Mouse (Mus musculus) heart, adult 11 months (tissue): ENCODE measurements around the gene Arid5a.

ENCODE experiments used
- DNase-seq: peaks from one replicate; pipeline ENCODE4 v3.0.0; 2022

The Arid5a gene

DNA sequence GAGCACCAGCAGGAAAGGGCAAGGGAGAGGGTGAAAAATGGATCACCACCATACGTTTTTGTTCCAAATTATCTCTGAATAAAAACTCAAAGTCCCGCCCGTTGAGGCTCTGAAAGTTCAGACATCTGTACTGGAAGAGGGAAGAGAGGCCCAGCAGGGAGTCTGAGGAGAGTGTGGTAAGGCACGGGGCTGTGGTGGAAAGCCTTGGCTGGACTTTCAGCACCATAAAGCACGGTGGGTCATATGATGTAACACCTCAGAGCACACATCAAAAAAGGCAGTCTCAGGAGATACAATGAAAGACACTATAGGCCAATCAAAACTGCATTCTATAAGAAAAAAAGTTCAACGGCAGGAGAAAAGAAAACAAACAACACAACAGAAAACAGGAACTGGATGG lies 24.2 kb downstream of the Arid5a start:
- no peak for DNase-seq

DNA sequence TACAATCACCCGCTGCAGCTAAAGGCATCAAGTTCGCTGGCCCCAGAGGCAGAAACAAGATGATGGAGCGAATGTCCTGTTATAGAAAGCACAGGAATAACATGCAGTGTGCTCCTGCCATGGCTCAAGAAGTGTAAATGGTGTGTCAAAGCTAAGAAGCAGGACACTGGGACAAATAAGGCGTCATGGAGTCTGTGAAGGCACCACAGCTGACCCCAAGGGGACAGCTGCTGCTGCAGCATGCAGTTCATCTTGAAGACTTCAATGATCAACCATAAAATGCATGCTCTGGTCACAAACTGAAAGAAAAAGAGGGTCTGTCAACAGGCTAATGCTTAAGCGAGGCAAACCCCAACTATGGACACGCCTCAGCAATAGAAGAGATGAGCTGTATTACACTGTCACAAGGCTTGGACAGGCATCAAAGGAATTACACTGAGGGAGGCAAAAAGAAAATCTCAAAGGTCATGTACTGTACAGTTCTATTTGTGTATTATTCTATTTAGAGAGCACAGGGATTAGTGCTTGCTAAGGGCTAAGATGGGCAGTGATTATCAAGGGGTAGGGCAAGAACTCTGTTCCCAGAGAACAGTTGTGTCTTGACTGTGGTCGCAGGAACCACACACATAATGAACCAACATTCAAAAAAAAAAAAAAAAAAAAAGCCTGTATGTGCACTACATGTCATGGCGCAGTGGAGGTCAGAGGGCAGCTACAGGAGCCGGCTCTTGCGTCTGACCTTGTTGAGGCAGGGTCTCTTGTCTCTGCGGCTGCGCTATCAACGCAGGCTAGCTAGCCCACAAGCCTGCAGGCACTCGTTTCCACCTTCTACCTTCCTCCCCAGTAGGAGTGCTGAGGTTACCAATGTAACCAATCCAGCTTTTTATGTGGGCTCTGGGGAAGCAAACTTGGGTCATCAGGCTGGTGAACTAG lies 25.7 kb downstream of the Arid5a start:
- DNase-seq: no peak

DNA sequence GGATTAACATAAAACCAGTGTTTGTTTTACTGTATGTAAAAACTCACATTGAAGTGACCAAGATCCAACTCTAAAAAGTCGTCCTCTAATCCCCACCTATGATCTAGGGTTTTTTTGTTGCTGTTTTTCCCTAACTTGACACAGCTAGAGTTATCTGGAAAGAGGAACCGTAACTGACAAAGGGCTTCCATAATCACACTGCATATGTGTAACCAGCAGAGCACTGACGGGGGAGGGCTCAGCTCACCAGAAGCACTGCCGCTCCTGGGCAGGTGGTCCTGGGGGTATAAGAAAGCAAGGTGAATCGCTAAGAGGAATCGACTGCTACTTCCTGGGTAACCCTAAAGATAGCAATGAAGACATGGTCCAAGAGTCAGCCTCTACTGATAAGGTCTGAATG lies 35.0 kb downstream of the Arid5a start:
- DNase-seq: no peak

DNA sequence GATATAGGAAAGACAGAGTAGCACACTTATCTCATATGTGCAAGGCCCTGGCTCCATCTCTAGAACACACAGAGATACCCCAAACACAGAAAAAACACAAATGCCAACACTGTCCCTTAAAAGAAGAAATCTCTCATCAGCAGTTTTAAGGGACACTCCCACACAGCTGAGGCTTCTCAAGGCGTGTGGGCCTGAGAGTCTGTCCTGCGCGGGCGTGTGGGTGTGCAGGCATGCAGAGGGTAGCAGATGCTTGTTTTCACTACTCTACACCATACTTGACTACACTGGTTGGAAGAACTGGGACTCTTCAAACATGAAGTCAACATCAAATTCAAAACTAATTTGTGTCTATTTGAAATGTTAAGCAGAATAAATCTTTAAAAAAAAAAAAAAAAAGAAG lies 44.8 kb downstream of the Arid5a start:
- DNase-seq: no peak

DNA sequence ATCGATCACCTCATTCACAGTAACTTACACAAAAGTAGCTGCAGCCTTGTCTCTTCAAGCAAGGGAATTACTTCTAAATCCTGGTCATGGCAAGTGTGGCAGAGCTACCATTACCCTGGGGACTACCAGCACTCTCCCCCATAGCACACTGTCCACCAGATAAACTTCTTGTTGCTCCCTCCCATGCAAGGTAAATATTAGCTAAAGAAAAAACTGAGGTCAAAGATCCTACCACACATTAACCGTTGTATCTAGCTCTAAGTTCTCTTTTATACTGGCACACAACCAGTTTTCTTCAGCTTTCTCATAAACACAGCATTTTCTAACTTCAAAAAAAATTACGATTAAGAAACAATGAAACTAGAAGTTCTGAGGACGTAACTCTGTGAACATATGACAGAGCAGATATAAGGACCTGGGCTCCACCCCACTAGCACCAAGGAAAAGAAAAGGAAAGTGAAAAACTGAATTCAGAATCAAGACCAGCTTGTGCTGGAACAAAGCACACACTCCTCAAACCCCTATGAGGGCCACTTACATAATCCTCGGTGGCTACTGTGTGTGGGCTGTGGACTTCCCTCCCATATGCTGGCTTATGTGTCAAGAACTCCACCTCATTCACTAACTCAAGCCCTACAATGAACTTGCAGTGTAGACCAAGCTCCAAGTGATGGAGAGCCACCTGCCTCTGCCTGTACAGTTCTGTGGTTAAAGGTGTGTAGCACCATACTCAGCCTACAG lies 49.6 kb downstream of the Arid5a start:
- no peak for DNase-seq

DNA sequence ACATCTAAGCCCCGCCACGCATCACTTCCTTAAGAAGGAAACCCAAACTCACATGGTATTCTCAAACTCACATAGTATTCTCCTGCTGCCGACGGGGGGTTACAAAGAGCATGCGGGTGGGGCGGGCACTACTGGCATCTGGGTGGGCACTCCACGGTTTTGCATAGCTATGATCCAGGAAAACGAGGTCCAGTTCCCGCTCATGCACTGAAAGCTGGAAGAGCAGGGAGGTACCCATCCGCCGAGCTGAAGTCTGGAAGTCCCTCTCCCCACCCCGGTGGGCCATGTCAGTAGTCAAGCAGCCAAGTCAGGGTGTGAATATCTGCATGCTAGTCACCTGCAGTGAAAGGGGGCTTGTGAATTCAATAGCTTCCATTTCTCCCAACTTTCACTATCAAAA lies 60.2 kb downstream of the Arid5a start:
- DNase-seq: peak; percentile 90

DNA sequence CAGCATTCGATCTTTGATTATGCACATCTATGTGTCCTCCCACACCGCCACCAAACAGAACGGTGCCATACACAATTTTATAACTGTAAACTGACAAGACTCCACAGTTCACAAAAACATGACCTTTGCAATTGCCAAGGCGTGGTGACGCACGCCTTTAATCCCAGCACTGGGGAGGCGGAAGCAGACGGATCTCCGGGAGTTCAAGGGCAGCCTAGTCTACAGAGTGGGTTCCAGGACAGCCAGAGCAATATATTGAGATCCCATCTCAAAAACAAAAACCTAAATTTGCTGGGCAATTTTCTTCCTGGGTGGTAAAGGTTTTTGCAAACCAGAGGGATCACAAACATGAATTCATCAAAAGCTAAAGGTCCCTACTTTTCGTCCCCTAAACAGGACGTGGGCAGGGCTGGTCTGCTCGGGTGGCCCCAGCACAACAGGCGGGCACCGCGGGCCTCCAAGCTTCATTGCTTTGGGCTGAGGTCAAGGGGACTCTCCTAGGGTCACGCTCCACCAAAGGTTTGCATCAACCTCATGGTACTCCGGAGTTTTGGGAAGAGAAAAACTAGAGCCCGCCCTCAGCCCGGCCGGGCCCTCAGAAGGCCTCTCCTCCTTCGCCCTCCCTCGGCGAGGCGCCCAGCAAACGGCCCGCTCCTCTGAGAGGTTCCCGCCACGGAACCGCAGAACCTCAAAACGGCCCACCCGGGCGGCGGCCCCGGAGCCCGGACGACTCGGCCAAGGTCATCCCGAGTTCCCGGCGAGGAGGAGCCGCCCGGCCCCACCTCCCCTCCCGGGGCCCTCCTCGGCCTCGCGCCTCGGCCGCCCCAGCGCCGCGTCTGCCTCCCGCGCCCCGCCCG lies 60.8 kb downstream of the Arid5a start:
- DNase-seq: peak; percentile 91

DNA sequence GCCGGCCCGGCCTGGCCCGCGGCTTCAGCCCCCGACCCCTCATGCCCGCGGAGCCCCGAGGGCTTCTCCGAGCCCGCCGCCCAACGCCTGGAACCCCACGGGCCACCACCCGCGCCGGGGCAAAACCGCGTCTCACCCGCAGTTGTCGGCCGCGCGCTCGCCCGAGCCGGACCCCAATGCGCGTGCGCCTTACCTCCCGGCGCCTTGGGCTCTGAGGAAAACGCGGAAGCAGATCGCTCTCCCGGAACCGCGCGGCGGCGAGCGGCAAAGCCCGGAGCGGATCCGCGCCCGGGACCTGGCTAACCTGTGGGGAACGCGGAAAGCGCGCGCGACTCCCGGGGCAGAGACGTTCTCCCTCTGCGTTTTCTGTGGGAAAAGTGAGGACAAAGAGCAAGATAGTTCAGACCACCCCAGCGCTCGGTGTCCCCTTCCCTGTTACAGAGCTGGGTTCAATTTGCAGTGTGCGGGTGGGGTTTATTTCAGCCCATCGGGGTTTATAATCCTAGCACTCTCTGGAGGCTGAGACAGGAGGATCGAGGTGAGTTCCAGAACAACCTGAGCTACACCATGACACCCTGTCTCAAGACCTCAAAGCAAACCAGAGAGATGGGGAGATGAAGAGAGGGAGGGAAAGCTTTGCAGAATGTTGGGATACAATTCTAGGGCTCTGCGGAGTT lies 61.6 kb downstream of the Arid5a start, which contains the start of gene Kansl3:
TSS of gene Kansl3 (minus strand) at position 213 of the 677 bp plus-strand sequence.
- peak; percentile 99 for DNase-seq

DNA sequence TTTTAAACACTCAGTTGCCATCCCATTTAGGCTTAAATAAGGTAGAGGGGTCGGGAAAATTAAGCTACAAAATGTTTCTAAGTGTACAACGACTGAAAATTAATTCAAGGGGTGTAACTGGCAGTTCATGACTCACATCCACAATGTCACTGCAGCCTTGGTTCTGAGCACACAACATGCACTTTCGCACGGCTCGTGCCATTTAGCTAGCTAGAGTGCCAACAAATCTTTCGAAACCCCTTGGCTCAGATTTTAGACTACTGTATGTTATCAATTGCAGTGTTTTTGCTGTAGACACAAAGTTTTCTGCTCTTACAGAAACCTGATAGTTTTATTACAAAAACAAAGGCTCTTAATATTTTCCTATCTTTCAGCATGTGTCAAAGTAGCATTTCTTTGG lies 63.4 kb downstream of the Arid5a start:
- DNase-seq: peak; percentile 56

DNA sequence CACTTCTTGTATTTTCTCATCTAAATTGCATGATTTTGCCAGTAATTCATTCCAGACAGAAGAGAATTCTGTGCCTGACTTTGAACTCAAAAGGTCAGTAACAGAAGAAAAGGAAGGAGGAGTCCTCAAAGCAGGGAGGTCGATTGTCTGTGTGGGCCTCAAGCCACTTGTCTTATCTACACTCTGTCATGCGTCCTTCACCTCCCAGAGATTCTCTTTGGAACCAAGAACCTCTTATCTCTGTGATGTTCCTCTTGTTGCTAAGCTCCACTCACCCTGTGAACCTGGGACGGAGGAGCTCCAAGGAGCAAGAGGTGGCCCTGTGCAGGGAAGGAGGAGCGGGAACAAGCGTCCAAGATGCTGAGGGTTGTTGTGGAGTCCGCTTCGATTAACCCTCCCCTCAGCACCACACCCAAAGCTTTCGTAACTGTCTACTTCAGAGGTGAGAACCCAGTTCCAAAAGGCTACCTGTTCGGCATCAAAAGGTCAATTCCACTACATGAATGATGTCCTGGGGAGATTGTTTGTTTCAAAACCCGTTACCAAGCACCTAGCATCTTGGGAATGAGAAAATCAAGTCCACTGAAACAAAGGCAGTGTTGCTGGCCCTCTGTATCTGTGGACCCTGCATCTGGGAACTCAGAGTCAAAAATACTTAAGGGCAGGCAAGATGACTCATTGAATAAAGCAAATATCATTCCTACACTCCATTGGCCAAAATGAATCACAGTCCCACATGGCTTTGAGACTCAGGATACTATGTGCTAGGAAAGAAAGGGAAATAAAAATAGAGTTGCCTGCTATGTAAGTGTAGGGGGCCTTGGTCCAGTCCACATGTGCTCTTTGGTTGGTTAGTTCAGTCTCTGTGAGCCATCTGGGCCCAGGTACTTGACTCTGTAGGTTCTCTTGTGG lies 64.7 kb downstream of the Arid5a start, which contains the start of gene Fer1l5:
TSS of gene Fer1l5 (plus strand) at position 358 of the 912 bp plus-strand sequence.
- DNase-seq: peak; percentile 76
